Mouse (Mus musculus): ENCODE data around the gene Cldn10.

The Cldn10 gene

DNA sequence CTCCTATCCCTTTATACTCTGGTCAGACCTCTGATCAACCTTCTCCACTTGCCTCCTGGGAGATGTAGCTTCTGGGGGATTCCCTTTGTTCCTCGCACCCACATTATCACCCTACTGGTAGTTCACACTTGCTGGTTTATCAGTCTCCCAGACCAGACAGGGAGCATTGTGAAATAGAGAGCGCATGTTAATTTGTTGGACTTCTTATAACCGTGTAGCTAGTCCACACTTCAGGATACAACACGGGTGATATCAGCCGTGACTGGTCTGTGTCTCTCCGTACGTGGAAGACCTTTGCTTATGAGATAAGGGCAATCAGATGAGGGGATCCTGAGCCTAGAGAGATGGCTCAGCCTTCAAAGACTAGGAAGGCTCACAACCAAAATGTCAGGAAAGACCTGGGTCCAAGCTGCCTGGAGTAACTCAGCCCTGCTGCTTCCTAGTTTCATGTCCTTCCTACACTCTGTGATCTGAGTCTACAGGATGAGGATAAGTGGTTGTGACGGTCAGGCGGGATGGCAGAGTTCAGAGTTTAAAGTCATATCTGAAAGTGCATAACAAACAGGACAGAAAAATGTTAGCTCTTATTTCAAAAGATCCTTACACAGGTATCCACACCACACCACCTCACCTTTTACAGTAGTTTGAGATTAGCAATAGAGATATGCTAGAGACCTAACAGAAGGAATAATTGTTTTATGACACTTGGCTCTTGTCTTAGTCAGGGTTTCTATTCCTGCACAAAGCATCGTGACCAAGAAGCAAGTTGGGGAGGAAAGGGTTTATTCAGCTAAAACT, 78.5 kb downstream of the Cldn10 start:
- no peak for DNase-seq (ENCODE audit: low read depth)

DNA sequence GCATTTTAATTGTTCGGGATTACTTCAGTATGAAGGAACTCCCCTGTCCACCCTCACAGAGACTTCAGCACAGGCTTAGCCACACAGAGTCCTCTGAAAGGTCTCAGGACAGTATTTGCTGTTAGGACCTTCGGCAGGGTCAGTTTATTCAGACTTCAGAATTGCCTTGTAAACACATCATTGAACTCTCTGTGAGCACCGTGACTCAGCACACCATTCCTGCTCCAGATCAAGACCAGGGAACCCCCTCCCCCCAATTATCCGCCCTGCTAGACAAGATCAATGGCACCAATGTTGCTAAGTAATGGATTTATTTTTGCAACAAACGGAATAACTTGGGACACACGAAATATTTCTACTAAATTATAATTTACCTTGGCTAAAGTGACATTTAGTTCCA, 79.7 kb downstream of the Cldn10 start:
- DNase-seq (ENCODE audit: low read depth): no peak

DNA sequence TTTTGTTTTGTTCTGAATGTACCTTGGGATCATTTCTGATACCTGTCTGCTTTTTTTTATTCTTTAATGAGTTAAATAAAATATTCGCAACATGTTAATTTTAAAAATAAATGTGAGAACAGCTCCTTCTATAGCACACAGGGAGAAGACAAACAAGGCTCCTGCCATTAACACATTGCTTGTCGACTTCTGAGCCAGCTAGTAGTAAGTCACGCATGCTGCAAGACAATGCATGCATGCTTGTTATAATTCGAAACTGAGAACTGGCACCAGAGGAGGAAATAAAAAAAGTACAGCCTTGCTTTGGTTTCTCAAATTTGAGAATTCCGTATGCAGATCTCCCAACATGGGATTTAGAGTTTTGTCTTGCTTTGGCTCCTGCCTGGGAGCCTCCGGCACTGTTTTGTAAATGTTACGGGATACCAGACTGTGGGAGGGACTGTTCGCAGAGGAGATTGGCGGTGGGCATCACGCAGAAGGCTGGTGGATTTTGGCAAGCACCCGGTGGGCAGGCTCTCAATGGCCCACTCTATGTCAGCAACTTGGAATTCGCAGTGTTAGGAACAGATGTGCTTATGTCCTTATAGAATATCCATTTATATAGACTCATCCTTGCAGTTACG, 80.5 kb downstream of the Cldn10 start:
- no peak for DNase-seq (ENCODE audit: low read depth)

DNA sequence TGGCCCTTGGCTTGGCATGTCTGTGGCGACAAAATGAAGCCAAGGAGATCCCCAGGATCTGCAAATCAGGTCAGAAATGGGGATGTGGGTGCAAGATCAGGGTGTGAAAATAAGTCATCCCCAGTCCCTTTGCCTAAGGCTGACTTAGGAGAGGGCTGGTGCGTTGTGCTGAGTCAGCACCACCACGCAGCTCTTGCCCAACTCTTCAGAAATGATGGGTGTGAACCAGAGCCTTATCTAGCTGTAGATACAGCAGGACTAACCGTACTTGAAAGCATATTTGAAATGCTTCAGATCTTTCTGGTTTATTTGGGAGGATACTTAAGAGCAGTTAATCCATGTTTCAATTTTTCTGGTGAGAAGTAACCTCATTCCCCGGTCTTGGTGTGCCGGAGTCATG, 82.0 kb downstream of the Cldn10 start:
- DNase-seq (ENCODE audit: low read depth): no peak

DNA sequence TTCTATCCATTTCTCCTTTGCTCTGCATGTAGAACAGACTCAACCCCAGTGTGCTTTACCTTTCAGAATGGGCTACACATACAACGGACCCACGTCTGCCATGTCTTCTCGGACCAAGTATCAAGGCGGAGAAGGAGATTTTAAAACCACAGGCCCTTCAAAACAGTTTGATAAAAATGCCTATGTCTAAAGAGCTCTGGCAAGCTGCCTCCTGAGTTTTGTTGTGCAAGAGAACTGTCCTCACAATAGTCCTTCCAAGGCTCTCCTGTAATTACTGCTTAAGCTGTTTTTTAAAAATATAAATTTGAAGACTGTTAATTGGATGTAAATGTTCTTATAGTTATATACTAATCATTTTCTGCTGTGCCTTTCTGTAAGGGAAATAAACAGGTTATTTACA, 86.4 kb downstream of the Cldn10 start:
- no peak for DNase-seq (ENCODE audit: low read depth)

DNA sequence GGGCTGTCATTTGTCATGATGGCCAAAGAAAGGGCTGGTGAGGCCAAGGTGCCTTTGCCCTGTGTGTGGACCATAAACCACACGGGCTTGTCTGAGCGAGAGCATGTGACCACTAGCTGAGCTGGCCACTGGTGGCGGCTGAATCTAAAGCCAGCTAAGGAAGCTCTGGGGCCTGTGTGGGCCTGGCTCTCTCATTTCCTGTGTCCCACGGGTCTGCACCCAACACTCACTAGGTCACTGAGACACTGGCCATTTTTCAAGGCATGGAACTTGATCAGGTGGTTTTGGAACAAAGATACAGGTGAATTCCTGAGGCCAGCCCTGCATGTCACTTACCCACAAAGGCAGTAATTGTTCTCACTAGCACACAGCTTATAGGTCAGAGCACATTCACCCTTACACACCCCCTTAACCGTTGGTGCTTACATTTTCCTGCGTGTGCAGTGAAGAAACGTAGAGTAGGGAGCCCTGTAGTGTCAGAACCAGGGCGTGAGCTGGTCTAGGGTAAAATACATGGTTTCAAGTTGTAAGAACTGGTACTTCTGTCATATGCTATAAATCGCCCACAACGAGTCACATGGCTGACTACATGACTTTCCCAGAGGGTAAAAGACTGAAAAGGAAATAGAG, 87.2 kb downstream of the Cldn10 start:
- DNase-seq (ENCODE audit: low read depth): no peak

DNA sequence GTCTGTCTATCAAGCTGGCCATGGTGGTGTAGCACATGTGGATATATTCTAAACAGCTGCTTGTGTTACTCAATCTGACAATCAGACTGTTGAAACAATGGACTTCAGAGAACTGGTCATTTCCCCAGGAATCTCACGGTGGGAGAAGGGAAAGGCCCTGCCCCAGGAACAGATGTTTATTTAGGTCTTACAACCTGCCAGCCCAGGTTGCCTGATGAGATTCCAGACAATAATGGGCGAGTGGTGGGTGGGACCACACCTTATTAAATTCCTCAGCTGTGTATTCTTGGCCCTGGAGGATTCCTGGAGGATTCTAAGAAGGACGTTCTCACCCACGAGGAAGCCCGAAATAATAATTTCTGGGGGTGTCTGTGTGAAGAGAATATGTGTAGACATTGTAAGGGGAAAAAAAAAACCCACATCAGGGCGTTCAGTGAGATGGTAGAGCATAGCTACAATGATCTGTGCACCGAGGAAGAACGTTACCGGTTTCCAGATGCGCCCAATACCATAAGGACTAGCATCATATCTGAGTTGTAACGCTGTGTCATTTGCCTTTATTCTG, 90.7 kb downstream of the Cldn10 start:
- DNase-seq (ENCODE audit: low read depth): no peak

DNA sequence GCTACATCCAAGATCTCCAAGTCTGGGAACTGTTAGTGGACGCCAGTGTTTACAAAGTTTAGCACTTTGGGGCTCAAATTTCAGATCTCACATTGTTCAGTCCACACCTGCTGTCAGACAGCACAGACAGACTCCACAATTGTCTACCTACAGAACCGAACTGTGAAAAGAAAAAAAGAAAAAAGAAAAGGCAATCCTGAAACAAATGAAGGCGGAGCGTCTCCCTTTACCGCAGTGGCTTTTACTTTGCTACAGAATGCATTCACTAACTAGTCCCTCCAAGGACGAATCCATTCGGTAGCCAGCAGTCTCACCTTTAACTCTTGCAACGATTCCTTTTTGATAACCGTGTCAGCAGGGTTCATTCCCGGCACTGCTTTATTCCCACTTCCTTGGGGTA, 93.0 kb downstream of the Cldn10 start:
- DNase-seq (ENCODE audit: low read depth): no peak

DNA sequence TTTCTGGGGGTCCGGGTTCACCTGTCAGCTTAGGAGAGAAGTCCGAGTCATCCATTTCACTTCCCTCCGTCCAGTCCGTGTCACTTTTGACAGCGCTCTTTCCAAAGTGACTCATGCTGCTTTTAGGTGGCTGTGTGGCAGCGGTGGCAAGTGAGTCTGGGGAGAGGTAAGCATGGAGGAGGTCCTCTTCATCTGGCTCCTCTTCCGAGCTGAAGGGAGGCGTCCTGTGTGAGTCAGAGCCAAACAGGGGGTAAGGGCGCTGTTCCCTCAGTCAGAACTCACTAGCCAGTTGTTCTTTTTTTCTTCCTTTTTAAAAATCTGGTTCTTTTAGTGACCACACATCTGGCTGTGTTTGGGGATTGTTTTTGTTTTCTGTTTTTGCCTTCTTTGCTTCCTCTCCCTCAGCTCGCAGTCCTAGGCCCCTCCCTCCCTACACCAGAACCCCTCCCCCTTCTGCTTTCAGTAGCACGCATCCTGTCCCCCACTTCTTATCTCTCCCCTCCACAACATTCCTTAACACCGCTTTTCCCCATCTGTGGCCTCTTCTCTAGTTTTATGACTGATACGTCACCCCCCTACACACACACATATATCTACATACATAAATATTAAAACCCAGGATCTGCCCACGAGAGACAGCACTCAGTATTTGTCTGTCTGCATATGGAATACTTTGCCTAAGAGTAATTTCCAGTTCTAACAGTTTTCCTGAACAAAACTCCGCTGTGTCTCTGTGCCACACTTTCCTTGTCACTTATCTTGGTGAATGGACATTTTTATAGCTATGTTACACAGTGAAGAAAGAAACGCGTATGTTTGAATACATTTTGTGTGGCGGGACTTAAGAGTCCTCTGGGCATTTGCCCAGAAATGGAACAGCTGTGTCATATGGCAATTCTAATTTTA, 95.9 kb downstream of the Cldn10 start:
- DNase-seq (ENCODE audit: low read depth): no peak

DNA sequence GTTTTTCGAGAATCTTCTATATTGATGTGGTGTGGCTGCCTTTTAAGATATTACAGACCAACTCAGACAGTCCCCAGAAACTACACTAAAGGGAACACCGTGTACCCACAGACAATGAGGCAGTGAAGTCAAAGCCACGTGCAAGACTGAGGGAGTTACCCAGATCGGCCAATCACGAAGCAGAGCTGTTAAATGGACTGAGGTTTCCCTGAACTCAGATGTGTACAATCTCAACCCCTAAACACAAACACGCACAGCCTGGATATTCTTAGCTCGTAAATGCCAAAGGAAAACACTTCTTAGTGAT, 96.5 kb downstream of the Cldn10 start:
- no peak for DNase-seq (ENCODE audit: low read depth)

DNA sequence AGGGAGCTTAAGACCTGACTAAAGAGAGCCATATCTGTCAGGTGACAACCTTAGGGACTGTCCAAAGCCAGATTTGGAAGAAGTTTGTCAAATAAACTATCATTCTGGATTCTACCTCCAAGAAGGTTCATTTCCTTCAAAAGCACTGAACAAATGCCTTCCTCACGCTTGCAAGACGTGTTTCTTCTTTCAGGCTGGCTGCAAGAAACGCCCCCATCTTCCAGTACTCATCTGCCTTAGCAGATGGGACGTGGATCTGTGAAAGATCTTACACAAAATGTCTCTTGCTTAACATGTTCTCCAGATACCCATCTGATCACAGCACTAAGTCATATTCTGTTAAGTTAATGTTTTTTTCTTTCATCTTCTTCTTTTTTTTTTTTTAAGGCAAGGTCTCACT, 102.4 kb downstream of the Cldn10 start:
- DNase-seq (ENCODE audit: low read depth): no peak

DNA sequence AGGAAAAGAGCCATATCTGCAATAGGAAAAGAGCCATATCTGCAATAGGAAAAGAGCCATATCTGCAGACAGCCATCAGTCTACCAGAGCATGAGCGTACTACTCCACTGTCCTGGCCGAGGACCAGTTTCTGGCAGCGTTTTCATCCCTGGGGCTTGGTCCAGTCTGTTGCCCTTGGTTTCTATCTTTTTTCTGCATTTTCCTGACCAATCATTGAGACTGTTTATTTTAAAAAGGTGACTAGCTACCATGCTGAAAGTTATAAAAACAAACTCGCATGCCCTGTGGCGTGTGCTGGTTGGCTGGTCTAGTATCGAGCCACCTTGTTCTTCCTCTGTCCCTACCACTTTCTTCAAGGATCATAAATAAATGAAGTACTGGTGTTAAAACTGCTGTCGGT, 107.5 kb downstream of the Cldn10 start:
- no peak for DNase-seq (ENCODE audit: low read depth)

DNA sequence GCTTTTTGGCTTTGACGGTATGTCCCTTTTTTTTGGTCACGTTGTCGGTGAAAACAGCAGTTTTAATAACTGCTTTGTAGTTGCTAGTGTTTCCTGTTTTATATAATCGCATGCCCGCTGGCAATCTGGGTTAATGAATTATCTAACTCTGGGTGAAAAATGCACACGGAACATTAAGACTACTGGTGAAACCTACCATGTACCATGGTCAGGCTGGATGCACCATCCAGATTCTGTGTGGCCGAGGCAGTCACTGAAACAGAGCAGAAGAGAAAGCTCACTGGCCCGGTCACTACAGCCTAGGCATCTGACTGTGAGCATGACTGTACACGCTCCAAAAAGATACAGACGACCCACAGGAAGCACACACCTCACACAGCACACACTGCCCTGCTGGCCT, 107.9 kb downstream of the Cldn10 start:
- DNase-seq (ENCODE audit: low read depth): no peak

DNA sequence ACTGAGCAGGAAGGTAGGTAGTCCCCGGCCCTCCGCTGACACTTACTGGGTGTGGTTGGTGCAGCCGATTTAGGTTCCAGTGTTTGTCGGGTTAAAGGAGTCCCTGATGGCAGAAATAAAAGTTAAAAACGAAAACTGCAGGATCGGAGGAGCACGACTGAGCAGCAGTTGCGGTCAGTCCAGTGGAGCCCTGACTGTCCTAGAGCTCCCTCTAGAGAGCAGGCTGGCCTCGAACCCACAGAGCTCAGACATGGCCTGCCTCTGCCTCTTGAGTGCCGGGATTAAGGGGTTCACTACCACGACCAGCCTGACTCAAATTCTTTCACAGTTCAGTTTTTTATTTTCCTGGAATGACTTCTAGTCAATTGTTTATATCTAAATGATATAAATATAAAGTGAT, 112.2 kb downstream of the Cldn10 start:
- DNase-seq (ENCODE audit: low read depth): no peak

DNA sequence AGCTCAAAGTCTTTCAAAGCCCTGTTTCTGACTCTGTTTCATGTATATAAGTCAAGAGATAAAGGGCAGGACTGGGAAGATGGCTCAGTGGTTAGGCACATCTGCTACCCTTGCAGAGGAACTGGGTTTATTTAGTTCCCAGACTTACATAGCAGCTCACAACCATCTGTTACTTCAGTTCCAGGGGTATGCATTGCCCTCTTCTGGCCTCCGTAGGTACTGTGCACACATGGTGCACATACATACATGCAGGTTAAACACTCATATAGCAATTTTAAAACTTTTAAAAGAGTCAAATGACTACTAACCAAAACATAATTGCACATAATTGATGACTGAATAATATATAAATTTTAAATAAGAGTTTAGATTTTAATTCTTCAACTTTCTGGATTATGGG, 113.2 kb downstream of the Cldn10 start:
- DNase-seq (ENCODE audit: low read depth): no peak

DNA sequence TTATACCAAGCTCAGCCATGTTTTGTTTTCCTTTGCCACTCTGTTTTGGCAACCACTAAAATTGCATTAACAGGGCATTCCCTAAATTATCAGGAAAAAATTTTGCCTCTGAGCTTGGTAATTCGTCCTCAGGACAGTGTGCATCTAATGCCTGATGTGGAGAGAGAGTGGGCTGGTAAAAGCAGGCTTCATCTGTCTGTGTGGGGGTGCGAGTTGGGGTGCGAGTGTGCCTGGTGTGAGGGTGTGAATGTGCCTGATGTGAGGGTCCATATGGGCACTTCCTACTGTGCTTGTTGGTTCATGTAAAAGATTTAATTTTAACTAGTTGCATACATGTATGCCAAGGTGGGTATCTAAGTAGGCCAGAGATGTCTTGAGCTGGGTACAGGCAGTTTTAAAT, 115.7 kb downstream of the Cldn10 start:
- DNase-seq (ENCODE audit: low read depth): no peak

DNA sequence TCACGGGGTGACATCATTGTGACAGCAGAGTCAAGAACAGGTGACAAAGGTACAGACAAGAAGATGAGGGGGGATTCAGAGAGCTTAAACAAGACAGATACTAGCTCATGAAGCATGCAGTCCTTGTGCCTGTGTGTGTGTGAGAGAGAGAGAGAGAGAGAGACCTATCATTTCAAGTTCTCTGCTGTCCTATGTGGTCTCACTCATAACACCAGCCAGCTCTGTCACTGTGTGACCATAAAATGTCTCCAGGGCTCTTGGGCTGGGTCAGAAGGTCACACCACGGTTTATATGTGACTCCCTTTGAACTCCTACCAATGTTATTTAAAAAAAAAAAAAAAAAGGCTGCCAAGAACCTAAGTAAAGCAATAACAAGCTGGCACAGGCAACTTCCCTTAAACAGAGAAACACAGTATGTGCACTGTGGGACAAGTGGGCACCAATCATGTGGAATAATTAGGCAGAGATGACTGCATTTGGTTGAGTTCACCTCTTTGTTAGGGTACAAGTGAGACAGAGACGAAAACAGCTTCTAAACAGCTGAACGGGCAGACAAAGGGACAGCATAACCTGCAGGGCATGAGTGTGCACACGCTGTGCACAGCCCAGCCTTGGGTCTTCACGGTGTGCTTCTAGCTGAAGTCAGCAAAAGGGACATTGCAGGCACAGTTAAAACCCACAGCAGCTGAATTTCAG, 116.3 kb downstream of the Cldn10 start:
- DNase-seq (ENCODE audit: low read depth): no peak

DNA sequence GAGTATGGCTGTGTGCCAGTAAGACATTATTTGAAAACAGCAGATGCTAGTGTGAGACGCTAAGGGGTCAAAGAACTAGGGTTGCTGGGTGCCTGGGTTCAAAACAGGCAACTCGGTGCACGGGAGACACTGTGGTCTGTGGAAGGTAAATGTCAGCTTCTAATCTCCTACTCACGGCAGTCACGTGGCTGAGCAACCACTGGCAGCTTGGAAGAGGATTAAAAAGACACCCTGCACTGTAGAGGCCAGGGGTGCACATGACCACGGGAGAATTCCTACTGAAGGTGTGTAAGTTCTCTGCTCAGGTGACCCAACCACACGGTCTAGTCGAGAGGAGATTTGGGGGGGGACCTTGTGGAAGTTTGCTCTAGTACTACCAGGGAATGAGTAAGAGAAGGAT, 119.9 kb downstream of the Cldn10 start:
- DNase-seq (ENCODE audit: low read depth): no peak

DNA sequence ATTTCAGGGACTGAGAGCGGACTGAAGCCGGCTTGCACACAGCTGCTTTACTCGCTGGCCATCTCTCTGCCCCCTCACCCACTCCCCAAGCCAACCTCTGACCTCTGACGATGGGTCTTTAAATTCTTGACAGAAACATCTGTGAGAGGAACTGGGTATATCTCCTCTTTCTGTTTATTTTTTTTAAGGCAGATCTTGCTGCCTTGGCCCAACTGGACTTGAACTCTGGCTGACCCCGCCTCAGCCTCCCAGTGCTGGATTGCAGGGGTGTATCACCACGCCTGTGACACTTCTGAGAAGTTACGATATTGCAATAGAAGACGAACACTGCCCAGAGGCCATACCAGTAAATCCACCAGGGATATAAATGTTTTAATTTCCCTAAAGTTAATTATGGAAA, 122.2 kb downstream of the Cldn10 start:
- no peak for DNase-seq (ENCODE audit: low read depth)

DNA sequence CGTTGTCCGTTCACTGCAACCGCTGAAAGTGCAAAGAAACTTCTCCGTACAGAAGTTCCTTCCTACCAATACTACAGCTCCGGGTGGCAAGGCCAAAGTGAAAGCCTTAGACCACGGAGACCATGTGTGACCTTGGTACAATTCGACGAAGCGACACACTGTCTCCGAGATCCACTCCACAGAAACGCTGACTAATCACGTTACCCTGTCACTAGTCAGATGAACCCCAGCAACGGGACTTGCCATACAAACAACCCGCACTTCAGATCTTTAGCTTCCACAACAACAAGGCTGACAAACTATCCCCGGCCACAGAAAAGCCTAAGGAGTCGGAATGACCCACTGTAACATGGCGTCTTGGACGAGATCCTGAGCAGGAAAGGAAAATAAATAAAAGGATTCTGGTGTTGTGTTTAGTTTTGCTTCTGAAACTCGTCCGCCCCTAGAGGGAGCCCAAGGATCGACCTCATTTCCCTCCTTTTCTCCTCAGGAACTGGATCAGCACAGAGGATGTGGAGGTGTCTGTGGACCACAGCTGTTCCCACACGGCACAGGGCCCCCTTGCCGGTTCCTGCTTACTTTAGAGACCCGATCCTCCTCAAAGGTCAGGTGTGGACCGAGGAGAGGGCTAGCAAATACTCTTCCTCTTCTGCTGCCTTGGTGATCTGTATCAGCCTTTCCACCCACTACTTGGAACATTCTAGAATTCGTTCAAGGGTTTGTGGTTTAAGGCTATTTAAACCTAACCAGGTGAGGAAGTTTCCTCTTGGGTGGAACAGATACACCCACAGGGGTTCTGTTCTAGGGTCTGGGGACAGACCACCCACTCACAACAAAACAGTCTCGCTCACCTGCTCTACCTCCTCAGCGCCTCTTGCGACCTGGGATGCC, 122.9 kb downstream of the Cldn10 start:
- peak; percentile 48 for DNase-seq (ENCODE audit: low read depth)

DNA sequence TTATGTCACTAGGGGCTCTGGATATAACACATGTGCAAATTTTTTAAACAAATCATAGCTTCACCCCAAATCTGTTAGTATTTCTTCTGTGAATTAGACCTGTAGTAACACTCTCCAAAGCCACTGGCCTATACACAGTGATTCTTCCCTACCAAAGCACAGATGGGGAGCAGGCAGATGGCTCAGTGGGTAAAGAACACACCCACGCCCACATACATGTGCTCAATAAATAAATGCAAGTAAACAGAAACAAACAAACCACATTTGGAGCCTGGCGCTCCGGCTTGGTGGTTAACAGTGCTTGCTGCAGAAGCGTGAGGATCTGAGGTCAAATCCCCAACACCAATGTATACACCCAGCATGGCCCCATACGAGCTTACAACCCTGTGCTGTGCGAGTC, 123.8 kb downstream of the Cldn10 start:
- DNase-seq (ENCODE audit: low read depth): no peak

Data from fibroblast of lung, adult 2 months (primary cell).